Mouse (Mus musculus) limb, embryonic 14.5 days (tissue): ENCODE data around the gene Gatb. TPM values are rescaled to one million over a fixed set of nuclear protein-coding genes. Genes with fewer than 3 reads are reported as not detected.

ENCODE experiments used
- ATAC-seq: fragments of 200-750 bp; cut with Nextera tagmentation; 2 replicates; pipeline ENCODE4 v1.8.0; 2017; ENCODE audit warnings: low read depth, moderate number of reproducible peaks, moderate TSS enrichment; ENCODE audit not compliant: low FRiP score
- DNase-seq: peaks from one replicate; pipeline ENCODE4 v3.0.0-alpha.2; 2015; ENCODE audit warnings: low spot score
- H3K27ac ChIP-seq: fragments of 300-500 bp; sonication (generic); replicated peaks from 2 replicates; pipeline ENCODE4 v1.5.1; 2014; ENCODE audit warnings: low read depth, mild to moderate bottlenecking, low read length, moderate library complexity, mixed read lengths
- H3K27me3 ChIP-seq: fragments of 300-500 bp; sonication (generic); 2 replicates; pipeline ENCODE4 v1.6.1; 2014; ENCODE audit warnings: low read length, mixed read lengths; ENCODE audit not compliant: control insufficient read depth, insufficient read depth
- H3K36me3 ChIP-seq: fragments of 300-500 bp; sonication (generic); 2 replicates; pipeline ENCODE4 v1.6.1; 2014; ENCODE audit warnings: mild to moderate bottlenecking, low read length, moderate library complexity, mixed read lengths; ENCODE audit not compliant: control insufficient read depth, insufficient read depth
- H3K4me1 ChIP-seq: fragments of 300-500 bp; sonication (generic); 2 replicates; pipeline ENCODE4 v1.6.1; 2014; ENCODE audit warnings: antibody characterized with exemption, low read length, mixed read lengths; ENCODE audit not compliant: control insufficient read depth, insufficient read depth
- H3K4me2 ChIP-seq: fragments of 300-500 bp; sonication (generic); replicated peaks from 2 replicates; pipeline ENCODE4 v1.6.1; 2014; ENCODE audit warnings: low read depth, mild to moderate bottlenecking, low read length, moderate library complexity; ENCODE audit not compliant: severe bottlenecking
- H3K4me3 ChIP-seq: fragments of 300-500 bp; sonication (generic); replicated peaks from 2 replicates; pipeline ENCODE4 v1.5.1; 2014; ENCODE audit warnings: low read length
- H3K9ac ChIP-seq: fragments of 300-500 bp; sonication (generic); 2 replicates; pipeline ENCODE4 v1.6.1; 2014; ENCODE audit warnings: mild to moderate bottlenecking, low read depth, low read length, moderate library complexity; ENCODE audit not compliant: severe bottlenecking
- H3K9me3 ChIP-seq: fragments of 300-500 bp; sonication (generic); 2 replicates; pipeline ENCODE4 v1.6.1; 2016; ENCODE audit warnings: low read length; ENCODE audit not compliant: control insufficient read depth
- POLR2A ChIP-seq: fragments of 200-500 bp; IDR thresholded peaks from 2 replicates; pipeline ENCODE4 v1.8.0; 2012; ENCODE audit warnings: inconsistent platforms, mild to moderate bottlenecking, moderate library complexity, borderline replicate concordance; ENCODE audit not compliant: insufficient read depth, insufficient read length; ENCODE audit errors: extremely low read depth
- WGBS: fragments of 180-500 bp; shearing (Covaris S2); extraction: QIAGEN DNeasy Blood & Tissue Kit; methylation state at CpG from one replicate; pipeline ENCODE4 v1.1.7; 2014; 5-methylcytosine and 5-hydroxymethylcytosine counted together
- polyA plus RNA-seq, 2 experiments: library from polyadenylated mRNA; depleted of rRNA in 1 of 2; stranded (reverse) in 1 of 2; unstranded in 1 of 2; fragments of >200 nt; fragmentation: Nextera tagmentation in 1 of 2; extraction: Ambion mirVana in 1 of 2; gene quantifications; 2 replicates each; pipeline versions ENCODE4 v1.2.1 to v1.2.3; 2012 to 2014

Gene Gatb
- polyA plus RNA-seq, 2 experiments = 9.0 to 18.3 TPM

DNA sequence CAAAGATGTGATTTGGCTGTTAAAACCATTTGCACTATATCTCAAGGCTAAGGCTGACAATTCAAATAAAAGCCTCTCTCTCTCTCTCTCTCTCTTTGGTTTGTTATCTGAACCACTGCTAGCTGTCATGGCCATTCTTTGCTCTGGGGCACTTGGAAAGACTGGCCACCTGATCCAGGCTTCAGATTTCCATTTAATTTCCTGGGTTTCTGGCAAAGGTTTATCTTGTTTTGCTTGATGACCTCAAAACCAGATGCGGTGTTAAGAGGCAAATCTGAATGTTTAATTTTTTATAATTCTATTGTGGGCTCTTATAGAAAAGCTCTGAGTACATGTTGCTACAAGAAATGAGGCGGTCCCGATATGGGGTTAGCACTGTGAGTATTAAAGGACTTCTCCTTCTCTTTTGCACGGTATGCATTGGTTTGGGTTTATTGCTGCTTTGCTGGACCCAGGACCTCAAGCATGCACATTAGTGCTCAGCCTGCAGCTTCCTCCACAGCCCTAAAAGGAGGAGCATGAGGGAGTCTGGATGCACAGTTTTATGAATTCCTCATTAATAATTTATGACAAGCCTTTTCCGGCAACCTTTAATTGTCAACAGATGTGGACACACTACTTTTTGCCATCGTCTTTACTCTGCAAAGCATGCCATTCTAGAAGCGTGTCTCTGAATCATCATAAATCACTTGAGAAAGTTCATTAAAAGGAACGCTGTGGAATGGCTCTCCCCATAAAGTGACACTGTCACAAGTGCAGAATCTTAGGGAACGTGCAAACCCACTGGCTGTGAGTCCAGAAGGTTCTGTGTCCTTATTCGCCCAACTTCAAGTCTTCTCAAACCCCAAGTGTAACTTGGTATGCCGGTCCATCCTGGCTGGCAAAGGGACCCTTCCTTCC, 38.0 kb upstream of the Gatb start:
- ATAC-seq (no peak; the same call in 1 of the 2 replicates), DNase-seq (no peak)
- no peak for TF ChIP-seq POLR2A
- H3K4me2 ChIP-seq = no peak overlapping the region
- 0 out of 2 replicates have a peak, but pooled peaks cover 4% of the 10 kb centered on the region for H3K4me1 ChIP-seq
- 25% methylated on average over 11 of the region's 11 CpGs for WGBS
- no peak overlapping the region for H3K9ac ChIP-seq
- no peak overlapping the region for H3K4me3 ChIP-seq
- no peaks in the 10 kb centered on the region for H3K9me3 ChIP-seq
- no peaks in the 10 kb centered on the region for H3K36me3 ChIP-seq
- no peaks in the 10 kb centered on the region for H3K27me3 ChIP-seq
- no peak overlapping the region for H3K27ac ChIP-seq

DNA sequence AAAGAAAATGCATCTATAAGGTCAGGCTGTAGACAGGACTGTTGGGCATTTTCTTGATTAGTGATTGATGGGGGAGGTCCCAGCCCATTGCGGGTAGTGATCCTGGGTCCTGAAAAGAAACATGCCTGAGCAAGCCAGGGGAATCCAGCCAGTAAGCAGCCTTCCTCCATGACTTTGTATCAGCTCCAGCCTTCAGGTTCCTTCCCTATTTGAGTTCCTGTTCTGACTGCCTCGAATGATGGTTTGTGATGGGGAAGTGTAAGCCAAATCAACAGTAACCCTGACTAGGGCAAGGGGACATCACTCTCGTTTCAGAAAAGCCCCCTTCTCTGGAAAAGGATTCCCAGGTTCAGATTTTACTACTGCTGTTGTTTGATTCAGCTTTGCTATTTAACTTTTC, 31.2 kb upstream of the Gatb start:
- Histone ChIP-seq H3K4me3 (no peak overlapping the region), H3K27me3 (no peaks in the 10 kb centered on the region), H3K9me3 (no peaks in the 10 kb centered on the region), H3K27ac (no peak overlapping the region), H3K4me1 (no peaks in the 10 kb centered on the region), H3K9ac (no peak overlapping the region), H3K36me3 (no peaks in the 10 kb centered on the region), H3K4me2 (no peak overlapping the region)
- DNase-seq = no peak
- WGBS = 67% methylated on average over 3 of the region's 3 CpGs
- TF ChIP-seq POLR2A = no peak
- ATAC-seq = no peak

DNA sequence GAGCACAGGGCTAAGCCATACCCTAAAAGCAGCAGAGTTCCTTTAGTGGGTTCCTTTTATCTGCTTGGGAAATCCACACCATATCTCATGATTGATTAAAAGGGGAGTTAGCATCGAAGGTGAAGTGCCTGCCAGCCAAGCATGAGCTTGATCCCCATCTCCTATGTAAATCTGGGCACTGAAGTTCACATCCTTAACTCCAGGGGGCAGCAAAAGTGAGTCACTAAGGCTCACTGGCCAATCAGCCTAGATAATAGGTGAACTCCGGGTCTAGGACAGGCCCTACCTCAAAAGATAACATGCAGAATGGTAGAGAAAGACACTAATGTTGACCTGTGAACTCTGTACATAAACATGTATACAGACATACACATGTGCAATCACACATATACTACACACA, 30.3 kb upstream of the Gatb start:
- WGBS = 57% methylated on average over 2 of the region's 2 CpGs
- Histone ChIP-seq H3K27ac (no peak overlapping the region), H3K4me3 (no peak overlapping the region), H3K27me3 (no peaks in the 10 kb centered on the region), H3K9ac (no peak overlapping the region), H3K9me3 (no peaks in the 10 kb centered on the region), H3K4me2 (no peak overlapping the region), H3K4me1 (no peaks in the 10 kb centered on the region), H3K36me3 (no peaks in the 10 kb centered on the region)
- ATAC-seq (no peak), DNase-seq (no peak)
- TF ChIP-seq POLR2A = no peak

DNA sequence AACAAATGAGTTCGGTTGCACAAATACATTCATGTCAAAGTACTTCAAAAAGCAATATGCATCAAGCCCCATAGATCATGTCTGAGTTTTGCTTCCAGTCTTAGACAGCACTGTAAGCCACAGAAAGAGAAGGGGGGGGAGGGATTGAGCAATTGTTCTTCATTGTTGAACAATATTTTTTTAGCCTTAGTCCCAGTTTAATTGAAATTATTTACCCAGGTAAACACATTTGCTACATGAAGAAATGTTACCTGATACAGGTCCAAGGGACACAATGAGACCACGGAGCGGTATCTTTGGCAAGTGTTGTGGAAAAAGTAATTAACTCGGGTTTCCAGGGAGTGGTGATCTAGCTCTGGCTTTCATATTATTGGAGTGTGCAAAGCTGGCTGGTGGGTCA, 23.6 kb upstream of the Gatb start:
- Histone ChIP-seq H3K4me3 (no peak overlapping the region), H3K9ac (no peak overlapping the region), H3K36me3 (no peaks in the 10 kb centered on the region), H3K9me3 (no peaks in the 10 kb centered on the region), H3K27me3 (no peaks in the 10 kb centered on the region), H3K4me1 (peaks cover 4% of the 10 kb centered on the region; the same call in 1 of the 2 replicates), H3K27ac (peak overlapping the region; percentile 58; the same call in 1 of the 2 replicates), H3K4me2 (no peak overlapping the region)
- no peak for DNase-seq
- 39% methylated on average over 4 of the region's 4 CpGs for WGBS
- ATAC-seq = no peak
- no peak for TF ChIP-seq POLR2A

DNA sequence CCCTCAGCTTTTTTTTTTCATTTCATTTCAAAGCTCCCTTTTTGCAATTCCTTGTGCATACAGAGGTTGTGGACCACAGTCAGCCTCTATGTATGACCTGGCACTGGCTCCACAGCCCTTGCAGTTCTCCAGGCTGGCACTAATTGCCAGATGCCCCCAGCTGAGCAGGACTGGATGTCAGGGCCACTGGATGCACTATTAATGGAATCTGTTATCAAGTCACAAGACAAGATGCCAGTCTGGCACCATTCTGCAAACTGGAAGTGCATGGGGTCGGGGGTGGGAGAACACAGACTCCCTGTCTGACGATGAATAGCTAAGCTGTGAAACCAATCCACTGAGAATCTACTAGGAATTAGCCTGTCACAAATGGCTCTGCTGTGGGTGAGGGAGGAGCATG, 22.6 kb upstream of the Gatb start:
- Histone ChIP-seq H3K27me3 (no peaks in the 10 kb centered on the region), H3K4me3 (no peak overlapping the region), H3K4me2 (no peak overlapping the region), H3K36me3 (no peaks in the 10 kb centered on the region), H3K9ac (no peak overlapping the region), H3K27ac (no peak overlapping the region), H3K9me3 (no peaks in the 10 kb centered on the region), H3K4me1 (peaks cover 4% of the 10 kb centered on the region; the same call in 1 of the 2 replicates)
- 59% methylated on average over 2 of the region's 2 CpGs for WGBS
- DNase-seq = no peak
- no peak for ATAC-seq
- no peak for TF ChIP-seq POLR2A
